Mouse (Mus musculus) layer of hippocampus, postnatal 36 days (tissue): ENCODE results near the gene Zzef1. TPM values are rescaled to one million over a fixed set of nuclear protein-coding genes. Genes with fewer than 3 reads are reported as not detected.
"Not testable (repeated sequence)": the region's sequence is repeated elsewhere in the genome, so short reads cannot be mapped to it uniquely, and the experiment has no call there.

ENCODE experiments used
- DNase-seq, 2 experiments: peaks; one replicate each; pipeline ENCODE4 v3.0.0; 2022
- total RNA-seq, 2 experiments: library from RNA; stranded (reverse); gene quantifications; 2 replicates each; pipeline ENCODE4 v1.2.3; 2021

The Zzef1 gene
- total RNA-seq, result 10 to 100 TPM; 42.1 to 51.0 TPM

DNA sequence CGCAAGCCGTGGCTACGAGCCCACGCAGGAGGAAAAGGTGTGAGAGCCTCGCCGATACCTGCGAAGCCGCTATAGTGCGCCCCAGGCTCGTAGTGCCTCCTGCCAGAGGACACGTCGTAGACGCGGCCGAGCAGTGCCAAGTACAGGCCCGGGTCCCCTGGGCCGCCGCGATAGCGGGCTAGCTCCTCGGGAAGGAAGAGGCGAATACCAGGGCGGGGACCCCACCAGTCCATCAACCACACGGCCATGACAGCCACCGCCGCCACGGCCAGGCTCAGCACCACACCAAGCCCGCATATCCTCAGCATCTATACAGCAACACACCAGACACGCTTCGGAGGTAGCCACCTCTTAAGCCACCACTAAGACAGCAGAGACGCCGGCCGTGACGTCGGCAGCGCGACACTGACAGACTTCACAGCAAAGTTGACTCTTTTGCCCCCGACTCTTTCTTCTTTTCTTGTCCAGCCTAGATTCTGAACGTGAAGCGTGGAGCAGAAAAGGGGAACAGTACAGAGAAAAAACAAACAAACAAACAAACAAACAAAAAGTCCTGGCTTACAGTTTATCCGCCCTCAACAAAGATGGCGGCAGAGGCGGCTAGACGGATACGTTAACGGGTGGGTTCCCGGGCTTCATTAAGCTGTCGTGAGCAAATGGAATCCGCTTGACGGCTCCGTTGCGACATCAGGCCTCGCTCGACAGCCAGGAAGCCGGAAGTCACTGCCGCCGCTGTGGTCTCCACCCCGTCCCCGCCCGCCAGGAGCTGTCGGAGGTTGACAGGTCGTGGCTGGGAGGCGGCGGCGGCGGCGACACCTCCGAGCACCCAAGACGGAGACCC lies at the start of gene Zzef1, which contains the start of gene Cyb5d2:
Zzef1 (plus strand) TSS at position 772 of the 841 bp plus-strand sequence.
Cyb5d2 (minus strand) TSS at position 688 of the 841 bp plus-strand sequence.
- peak; percentile 94 to 95 for DNase-seq

DNA sequence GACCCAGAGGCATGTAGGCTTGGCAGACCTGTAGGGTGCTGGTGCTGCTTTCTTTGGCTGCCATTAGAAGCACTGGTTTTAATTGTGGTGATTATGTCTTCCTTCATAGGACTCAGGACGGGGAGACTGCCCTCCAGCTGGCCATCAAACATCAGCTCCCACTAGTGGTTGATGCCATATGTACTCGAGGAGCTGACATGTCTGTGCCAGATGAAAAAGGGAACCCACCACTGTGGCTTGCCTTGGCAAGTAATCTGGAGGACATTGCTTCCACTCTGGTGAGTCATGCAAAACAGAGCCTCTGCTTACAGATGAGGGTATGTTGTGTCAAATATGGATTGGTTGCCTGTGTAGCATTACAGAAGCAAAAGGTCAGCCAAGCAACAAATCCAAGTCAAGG lies 44.1 kb upstream of the Zzef1 start:
- no peak for DNase-seq

DNA sequence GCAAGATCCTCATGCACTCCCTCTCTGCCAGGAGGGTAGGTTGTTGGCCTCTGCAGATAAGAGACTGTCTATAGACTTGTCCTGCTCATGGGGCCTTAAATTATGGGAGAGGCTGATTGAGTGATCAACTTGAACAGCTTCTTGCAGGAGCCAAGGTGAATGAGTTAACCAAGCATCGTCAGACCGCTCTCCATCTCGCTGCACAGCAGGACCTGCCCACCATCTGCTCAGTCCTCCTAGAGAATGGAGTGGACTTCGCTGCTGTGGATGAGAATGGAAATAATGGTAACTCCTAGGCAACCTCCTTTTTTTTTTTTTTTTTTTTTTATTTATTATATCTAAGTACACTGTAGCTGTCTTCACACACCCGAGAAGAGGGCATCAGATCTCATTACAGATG lies 37.7 kb upstream of the Zzef1 start:
- no peak for DNase-seq

DNA sequence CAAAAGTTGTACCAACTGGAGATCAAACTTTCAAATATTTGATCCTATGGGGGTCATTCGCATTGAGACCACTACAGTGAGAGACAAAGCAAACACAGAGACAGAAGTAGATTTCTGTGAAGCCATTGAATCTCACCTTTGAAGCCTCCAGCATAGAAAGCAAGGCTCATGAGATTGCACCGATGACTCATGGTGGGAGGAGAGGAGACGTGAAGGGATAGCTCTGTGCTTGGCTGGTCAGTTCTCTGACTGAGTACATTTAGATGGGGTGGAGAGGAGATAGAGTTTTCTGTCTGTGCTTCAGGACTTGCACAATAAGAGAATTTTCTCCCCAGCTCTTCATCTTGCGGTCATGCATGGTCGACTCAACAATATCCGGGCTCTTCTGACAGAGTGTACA lies 36.4 kb upstream of the Zzef1 start:
- no peak for DNase-seq

DNA sequence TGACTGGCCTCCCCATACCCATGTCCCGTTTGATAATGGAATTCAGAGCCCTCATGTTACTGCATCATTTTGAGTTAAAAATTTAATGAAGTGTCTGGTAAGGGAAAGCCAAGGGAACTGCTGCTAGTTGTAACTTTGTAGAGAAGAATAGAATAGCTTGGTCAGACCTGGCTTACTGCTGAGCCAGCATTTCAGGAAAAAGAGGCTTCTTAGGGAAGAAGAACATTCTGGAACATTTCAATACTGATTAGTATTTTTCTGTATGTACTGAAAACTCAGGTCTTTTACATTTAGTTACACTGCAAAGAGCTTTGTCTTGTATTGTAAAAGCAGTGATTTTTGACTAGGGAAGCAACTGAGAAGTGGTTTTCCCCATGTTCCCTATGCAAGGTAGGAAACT lies 35.2 kb upstream of the Zzef1 start:
- DNase-seq, result no peak

DNA sequence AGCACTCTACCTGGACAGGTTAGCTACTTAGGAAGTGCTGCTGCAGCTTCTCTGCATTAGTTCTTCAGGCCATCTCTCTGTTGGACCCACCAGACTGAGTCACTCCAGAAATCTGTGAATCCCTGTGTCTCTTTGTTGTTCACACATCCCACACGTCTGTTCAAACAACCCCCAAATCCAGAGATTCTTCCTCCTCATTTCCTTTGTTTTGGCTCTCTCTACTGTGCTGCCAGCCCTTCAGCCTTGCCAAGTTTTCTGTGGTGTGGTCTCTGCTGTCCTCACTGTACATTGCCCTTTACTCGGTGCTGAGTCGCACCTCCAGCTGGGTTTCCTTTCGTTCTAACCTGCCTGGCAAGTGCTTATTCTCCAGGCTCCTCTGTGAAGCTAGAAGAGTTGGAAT lies 31.8 kb upstream of the Zzef1 start:
- DNase-seq, result peak in 1 of 2 experiments; percentile 12

DNA sequence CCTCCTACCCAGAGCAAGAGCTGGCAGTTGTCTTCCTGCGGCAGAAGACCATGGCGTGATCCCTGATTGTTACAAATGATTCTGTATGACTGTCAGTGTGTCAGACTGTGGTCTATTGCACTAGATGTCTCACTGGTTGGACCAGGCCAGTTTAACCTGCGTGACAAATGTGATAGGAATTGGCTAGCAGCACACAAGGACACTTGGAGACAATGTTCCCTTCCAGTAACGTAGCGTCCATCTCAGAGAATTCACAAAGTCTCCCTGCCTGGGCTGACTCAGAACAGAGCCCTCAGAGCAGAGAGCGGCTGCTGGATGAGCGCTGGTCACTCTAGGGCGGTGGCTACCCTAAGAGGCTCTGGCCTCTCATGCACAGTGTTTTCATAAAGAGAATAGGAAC lies 28.3 kb upstream of the Zzef1 start:
- DNase-seq, result no peak

DNA sequence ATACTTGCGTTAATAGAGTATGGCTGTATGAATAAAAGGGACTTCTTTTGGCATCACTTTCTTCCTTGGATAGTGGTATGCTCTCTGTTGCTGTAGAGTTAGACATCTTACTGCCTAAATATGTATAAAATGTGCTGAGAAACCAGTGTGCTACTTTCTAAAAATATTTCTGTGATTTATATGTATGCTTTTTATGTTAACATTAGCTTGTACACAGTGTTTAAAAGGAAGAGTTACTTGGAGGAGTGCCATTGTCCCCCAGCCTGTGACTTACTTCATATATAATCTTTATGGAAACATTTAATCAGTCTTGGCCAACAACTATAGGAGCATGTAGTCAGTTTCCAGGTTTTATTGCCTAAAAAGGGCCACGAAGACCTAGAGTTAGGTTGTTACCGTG lies 27.0 kb upstream of the Zzef1 start:
- no peak for DNase-seq

DNA sequence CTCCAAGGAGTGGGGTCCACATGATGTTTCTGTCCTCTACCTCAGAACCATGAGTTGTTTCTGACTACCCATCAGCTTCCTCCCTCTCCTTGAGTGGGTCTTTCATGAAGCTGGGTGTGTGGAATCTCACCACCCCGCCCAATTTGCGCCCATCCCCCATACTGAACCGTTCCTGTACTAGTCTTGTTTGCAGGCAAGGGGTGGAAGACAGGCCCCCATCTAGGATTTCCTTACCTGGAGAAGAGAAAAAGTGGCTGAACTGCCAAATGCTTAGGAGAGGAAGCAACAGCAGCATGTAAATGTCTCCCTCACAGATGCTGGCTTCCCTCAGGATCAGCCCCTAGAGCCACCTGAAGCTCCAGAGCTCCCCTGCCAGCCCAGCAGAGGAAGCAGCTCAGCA lies 25.7 kb upstream of the Zzef1 start:
- DNase-seq, result no peak

DNA sequence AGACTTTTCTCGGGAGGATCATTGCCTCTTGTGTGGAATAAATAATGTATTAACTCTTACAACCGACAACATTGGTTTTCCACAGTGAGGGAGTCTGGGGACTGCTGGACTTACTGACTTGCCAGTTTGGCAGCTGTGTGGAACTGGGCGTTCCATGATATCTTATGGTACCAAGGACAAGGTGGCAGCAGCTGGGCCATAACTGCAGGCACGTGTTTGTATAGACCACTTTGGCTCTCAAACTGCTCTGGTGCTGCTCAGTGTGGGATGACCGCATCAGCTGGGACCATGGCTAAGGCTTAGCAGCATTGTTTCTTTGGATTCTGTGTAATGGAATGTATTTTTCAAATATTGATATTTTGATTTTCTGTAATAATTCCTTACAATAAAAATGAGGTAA lies 25.2 kb upstream of the Zzef1 start:
- DNase-seq, result no peak

DNA sequence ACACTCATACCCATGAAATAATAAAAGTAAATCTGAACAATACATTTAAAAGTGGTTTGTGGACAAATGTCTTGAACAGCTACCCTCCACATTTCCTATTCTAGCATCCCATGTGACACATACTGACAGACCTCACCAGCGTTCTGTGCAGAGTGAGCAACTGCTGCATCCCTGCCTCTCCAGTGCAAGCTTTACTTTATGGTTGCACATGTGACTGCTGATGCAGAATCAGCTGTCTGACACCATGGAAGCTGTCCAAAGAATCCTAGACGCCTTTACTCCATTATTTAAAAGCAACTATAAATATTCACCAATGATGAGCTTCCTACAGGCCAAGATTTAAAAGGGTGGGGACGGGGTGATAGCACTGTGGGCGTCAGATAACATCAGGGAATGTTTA lies 24.6 kb upstream of the Zzef1 start:
- no peak for DNase-seq

DNA sequence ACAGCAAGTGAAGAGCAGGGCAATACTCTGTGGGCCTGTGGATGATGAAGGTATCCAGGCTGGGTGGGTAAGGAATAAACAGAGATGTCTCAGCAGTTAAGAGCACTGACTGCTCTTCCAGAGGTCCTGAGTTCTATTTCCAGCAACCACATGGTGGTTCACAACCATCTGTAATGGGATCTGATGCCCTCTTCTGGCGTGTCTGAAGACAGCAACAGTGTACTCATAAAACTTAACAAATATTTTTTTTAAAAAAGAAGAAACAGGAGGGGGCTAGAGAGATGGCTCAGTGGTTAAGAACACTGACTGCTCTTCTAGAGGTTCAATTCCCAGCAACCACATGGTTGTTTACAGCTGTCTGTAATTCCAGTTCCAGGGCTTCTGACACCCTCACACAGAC lies 23.4 kb upstream of the Zzef1 start:
- DNase-seq, result not testable (repeated sequence)

DNA sequence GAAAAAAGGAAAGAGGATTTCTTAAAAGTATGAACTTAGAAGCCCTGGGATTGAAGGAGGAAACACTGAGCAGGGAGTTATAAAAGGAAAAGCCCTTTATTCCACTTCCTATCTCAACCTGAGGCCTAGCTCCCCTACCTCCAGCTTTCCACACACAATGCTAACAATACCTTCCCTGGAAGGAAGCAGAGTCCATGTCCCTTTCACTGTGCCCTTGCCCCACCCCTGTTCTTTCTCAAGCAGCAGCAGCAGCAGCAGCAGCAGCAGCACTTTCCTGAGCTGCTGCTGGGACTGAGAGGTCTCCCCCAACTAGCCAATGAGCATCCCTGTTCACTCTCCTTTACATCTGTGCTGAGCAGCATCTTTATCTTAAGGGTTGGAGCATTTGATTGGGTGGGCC lies 17.1 kb upstream of the Zzef1 start:
- no peak for DNase-seq

DNA sequence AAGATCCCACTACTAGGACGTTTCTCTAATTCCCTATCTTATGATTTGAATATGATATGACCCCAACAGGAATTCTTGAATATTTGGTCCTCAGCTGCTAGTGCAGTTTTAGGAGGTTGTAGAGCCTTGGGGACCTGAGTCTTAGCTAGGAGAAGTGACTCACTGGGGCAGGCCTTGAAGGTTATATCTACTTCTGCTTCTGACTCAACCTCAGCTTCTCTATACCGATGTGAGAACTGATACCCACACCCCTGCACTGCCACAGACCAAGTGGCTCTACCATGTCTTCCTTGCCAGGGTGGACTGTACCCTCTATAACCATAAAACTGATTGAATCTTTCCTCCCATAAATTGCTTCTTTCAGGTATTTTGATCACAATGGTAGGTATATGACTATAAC lies 13.9 kb upstream of the Zzef1 start:
- DNase-seq, result no peak

DNA sequence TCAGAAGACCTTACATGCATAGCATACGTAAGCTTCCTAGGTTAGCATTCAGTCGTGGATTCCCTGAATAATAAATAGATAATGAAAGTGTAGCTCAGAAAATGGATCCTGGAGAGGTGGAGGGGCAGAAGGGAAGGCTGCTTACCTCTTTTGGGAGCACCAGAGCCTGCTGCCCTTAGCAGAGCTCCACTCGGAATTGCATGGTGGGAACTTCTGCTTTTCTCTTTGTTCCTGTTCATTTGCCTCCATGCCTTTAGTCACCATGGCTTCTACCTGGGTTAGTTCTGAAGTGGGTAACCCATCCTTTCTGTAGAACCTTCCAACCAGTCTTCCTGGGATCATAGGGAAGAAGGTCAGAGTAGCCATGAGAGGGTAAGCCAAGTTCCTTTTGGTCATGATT lies 13.5 kb upstream of the Zzef1 start:
- no peak for DNase-seq

DNA sequence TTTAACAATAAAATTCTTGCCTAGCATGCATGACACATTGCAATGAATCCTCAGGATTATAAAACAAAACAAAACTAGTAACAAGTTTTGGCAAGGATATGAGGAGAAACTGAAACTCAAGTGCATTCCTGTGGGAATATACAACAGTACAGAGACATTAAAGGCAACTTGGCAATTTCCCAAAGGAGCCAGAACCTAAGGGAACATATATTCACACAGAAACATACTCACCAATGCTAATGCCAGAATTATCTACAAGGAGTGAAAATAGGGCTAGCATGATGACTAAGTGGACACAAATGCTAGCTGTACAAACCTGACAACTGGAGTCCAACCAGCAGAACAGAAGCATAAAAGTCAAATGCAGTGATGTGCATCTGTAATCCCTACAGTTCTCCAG lies 4.0 kb upstream of the Zzef1 start:
- no peak for DNase-seq

DNA sequence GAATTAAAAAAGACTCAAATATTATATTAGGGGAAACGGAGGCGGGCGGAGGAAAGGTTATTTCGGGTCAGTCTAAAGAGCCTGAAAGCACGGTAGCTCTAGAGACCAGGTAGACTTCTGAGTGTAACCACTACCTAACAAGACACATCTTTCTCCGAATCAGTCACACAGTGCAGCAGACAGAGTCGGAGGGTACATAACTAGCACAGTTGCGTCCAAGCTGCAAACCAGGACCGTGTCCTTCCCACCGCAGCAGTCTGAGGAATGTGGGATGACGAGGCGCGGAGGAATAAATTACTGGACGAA lies 924 bp upstream of the Zzef1 start:
- no peak for DNase-seq

DNA sequence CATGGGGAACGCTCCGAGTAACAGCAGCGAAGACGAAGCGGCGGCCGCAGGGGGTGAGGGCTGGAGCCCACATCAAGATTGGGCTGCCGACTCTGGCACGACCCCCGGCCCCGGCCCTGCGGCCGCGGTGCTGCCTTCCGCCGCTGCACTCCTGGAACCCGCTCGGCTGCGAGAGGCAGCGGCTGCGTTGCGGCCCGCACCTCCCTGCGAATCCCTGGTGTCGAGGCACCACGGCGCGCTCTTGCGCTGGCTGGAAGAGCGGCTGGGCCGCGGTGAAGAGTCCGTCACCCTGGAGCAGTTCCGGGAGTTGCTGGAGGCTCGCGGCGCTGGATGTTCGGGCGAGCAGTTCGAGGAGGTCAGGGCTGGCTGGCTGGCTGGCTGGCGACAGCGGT lies 266 bp downstream of the Zzef1 start:
- peak in 1 of 2 experiments; percentile 15 for DNase-seq

DNA sequence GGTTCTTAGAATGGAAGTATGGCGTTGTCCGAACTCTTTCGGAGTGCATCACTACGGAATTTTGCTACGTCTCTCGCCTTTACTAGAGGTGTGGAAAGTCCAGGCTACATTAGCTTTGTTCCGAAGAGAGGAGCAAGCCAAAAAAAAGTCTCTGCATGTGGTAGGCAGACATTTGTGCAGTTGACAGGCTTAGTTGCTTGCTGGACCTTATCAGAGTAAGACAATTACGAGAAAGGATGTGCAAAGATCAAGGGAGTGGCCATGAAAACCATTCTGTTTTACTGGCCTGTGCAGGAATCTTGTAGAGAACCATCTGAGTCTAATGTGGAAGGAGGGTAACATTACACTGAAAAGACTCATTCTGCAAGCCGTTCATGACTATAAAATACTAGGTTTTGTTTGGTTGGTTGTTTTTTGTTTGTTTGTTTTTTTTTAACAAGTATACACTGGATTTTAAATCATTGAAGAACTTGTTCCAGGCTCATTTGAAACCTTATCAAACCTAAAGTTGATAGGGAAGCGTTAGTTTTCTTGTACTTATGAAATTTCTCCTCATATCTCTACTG lies 830 bp downstream of the Zzef1 start:
- no peak for DNase-seq

DNA sequence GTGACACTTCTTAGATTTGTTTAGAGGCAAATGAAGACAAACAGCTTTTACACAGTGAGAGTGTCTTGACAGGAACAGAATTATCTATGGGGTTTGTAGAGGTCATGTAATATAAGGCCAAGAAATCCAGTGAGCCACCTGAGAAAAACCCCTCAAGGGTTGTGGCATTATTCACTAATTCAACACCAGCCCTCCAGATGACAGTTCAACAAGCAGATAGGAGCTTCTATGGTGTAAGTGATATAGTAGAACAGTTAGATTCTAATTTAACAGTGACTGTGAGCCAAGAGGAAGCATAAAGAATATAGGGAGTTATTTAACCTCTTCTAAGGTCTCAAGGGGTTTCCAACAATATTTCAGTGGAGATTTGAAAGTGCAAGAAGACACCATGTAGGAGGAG lies 2.1 kb downstream of the Zzef1 start:
- no peak for DNase-seq

DNA sequence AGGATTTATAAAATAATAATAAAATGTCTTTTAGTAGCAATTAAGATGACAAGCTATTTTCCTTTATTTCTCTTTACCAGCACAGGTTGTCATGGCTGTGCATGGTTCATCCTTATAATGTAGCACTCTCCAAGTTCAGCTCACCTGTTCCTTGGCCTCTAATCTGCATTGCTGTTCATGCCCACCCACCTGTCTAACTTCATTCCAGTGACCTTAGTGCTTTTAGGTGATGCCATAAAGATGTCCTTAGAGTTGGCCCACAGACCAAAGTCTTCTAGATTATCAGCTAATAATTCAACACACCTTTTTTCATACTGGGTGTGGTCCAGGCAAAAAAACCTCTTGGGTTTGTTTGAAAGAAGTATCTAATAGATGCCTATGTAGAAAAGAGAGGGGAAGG lies 5.2 kb downstream of the Zzef1 start:
- no peak for DNase-seq

DNA sequence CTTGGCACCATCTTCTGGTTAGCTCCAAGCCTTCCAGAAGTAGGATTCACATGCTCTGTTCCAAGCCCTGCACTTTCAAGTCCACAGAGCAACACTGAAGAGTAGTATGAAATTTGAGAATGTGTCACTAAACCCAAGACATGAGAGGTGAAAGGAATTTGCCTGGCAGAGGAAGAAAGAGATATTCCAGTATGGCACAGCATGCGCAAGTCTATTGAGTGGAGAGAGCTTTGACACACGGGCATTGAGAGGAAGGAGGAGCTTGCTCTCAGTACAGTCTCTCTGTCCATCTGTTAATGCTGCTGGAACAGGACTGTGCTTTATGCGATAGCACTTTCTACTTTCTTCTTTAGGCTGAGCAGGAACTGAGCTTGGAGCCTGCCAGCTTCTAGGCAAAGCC lies 7.0 kb downstream of the Zzef1 start:
- no peak for DNase-seq

DNA sequence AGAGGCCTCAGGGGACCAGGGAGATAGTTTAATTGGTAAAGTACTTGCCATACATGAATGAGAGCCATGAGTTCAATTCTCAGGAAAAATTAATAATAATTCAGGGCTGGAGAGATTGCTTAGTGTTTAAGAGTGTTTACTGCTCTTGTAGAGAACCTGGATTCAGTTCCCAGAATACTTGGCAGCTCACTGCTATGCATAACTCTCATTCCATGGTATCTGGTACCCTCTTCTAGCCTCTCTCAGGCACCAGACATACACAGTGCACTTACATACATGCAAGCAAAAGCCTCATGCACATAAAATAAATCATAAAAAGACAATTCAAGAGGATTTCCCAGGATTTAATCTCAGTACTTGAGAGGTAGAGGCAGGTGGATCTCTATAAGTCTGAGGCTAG lies 8.6 kb downstream of the Zzef1 start:
- no peak for DNase-seq

DNA sequence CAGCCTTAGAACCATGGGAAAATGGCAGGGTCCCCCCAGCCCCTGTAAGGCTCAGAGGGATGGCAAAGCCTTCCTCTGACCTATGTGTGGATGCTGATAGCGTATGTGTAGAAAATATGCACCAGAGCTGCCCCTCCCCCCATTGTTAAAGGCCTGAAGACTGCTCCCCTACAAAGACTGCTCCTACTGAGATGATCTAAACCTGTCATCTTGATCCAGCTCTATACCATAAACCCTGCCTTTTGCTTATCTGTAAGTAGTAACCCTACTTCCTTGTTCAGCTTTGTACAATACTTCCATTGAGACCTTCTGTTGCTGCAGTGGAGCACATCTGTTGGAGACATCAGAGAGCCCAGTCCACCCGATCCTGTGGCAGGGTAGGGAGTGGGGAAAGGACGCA lies 9.2 kb downstream of the Zzef1 start:
- no peak for DNase-seq

DNA sequence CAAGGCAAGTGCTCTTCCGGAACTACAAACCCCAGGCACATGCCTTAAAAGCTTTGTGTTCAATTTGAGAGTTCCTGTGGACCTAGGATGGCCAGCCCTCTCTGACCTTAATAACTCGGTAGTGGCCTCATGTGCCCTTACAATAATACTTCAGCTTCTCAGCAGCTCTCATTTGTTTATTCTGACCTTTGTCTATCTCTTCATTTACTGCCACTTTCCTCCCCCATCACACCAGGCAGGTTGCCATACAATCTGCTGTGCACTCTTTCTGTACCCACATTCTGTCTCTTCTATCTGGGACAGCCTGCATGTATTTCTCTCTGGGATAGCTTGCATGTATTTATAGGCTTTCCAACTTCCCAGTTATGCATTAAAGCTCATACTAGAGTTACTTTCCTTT lies 10.5 kb downstream of the Zzef1 start:
- peak; percentile 37 to 40 for DNase-seq
